Mouse (Mus musculus): ENCODE measurements around the gene Xntrpc. TPM values are rescaled to one million over a fixed set of nuclear protein-coding genes. Genes with fewer than 3 reads are reported as not detected.
A peak's percentile ranks its signal among the peaks of the same experiment; 100 is the strongest.
"Not testable (repeated sequence)": the region's sequence is repeated elsewhere in the genome, so short reads cannot be mapped to it uniquely, and the experiment has no call there.

The Xntrpc gene
- under 1 TPM; 0.54 to 0.66 TPM for total RNA-seq (2021)
- long read RNA-seq, experiment 1 = 0 reads
- long read RNA-seq, experiment 2 = 0 reads

GRCm38 (mm10) chr7:102065046-102065891 is at the start of gene Xntrpc, which contains the start of the genes Rnf121 and Xndc1:
Gene Xntrpc, plus strand, starts transcription at chr7:102065713.
Gene Rnf121, minus strand, starts transcription at chr7:102065469.
Gene Xndc1, plus strand, starts transcription at chr7:102065511.
- DNase-seq = peak; percentile 91
- intact Hi-C loops (cut with DNase I) = no loop called here

GRCm38 (mm10) chr7:102016936-102017335 is 48.6 kb upstream of the Xntrpc start:
- intact Hi-C loops (cut with DNase I) = no loop called here
- no peak for DNase-seq

GRCm38 (mm10) chr7:102017452-102017851 is 48.1 kb upstream of the Xntrpc start:
- no peak for DNase-seq
- intact Hi-C loops (cut with DNase I) = no loop called here

GRCm38 (mm10) chr7:102018034-102018433 is 47.5 kb upstream of the Xntrpc start:
- intact Hi-C loops (cut with DNase I) = no loop called here
- no peak for DNase-seq

GRCm38 (mm10) chr7:102018590-102018989 is 46.9 kb upstream of the Xntrpc start, which contains the start of gene Il18bp:
Gene Il18bp, minus strand, starts transcription at chr7:102018690.
- intact Hi-C loops (cut with DNase I) = no loop called here
- DNase-seq = no peak

GRCm38 (mm10) chr7:102019362-102019761 is 46.2 kb upstream of the Xntrpc start:
- peak in 1 of 2 experiments; percentile 3 for DNase-seq
- intact Hi-C loops (cut with DNase I) = no loop called here

- DNase-seq; intact Hi-C loops (cut with DNase I): not testable (repeated sequence)
These were observed 44.6 kb upstream of the Xntrpc start for GRCm38 (mm10) chr7:102020934-102021333.

GRCm38 (mm10) chr7:102023821-102024220 is 41.7 kb upstream of the Xntrpc start:
- no peak for DNase-seq
- intact Hi-C loops (cut with DNase I) = no loop called here

- intact Hi-C loops (cut with DNase I) = no loop called here
- DNase-seq = no peak
These were observed 40.1 kb upstream of the Xntrpc start for GRCm38 (mm10) chr7:102025187-102026119.

- intact Hi-C loops (cut with DNase I) = loop anchor here (5.0 kb wide), 2 partner anchors 38 to 118 kb away; no protein-coding TSS in a partner anchor
- DNase-seq = no peak
These were observed 30.6 kb upstream of the Xntrpc start for GRCm38 (mm10) chr7:102034904-102035303.

GRCm38 (mm10) chr7:102035534-102035933 is 30.0 kb upstream of the Xntrpc start:
- intact Hi-C loops (cut with DNase I) = loop anchor here (5.0 kb wide), 1 partner anchor 38 kb away; no protein-coding TSS in a partner anchor

GRCm38 (mm10) chr7:102037318-102037717 is 28.2 kb upstream of the Xntrpc start:
- no peak for DNase-seq
- intact Hi-C loops (cut with DNase I) = loop anchor here (5.0 kb wide), 1 partner anchor 40 kb away; no protein-coding TSS in a partner anchor

More at GRCm38 (mm10) chr7:102035534-102035933, 30.0 kb upstream of the Xntrpc start:
- no peak for DNase-seq

- intact Hi-C loops (cut with DNase I) = no loop called here
- no peak for DNase-seq
These were observed 23.2 kb upstream of the Xntrpc start for GRCm38 (mm10) chr7:102042314-102042713.

GRCm38 (mm10) chr7:102048524-102048923 is 17.0 kb upstream of the Xntrpc start:
- DNase-seq; intact Hi-C loops (cut with DNase I): not testable (repeated sequence)

GRCm38 (mm10) chr7:102061353-102061752 is 4.2 kb upstream of the Xntrpc start:
- no peak for DNase-seq
- intact Hi-C loops (cut with DNase I) = no loop called here

- no peak for DNase-seq
- intact Hi-C loops (cut with DNase I) = no loop called here
These were observed 3.3 kb upstream of the Xntrpc start for GRCm38 (mm10) chr7:102062203-102062602.

- intact Hi-C loops (cut with DNase I) = no loop called here
- DNase-seq = no peak
These were observed 1.6 kb upstream of the Xntrpc start for GRCm38 (mm10) chr7:102063891-102064290.

GRCm38 (mm10) chr7:102064655-102065045 is 863 bp upstream of the Xntrpc start:
- DNase-seq = no peak
- intact Hi-C loops (cut with DNase I) = no loop called here

GRCm38 (mm10) chr7:102066363-102066762 is 850 bp downstream of the Xntrpc start:
- intact Hi-C loops (cut with DNase I) = no loop called here
- no peak for DNase-seq

- intact Hi-C loops (cut with DNase I) = loop anchor here (5.0 kb wide), 2 partner anchors 75 to 160 kb away; no protein-coding TSS in a partner anchor
- DNase-seq = no peak
These were observed 11.3 kb downstream of the Xntrpc start for GRCm38 (mm10) chr7:102076714-102077296.
